Mouse (Mus musculus) brain, embryonic 18.5 days (tissue): Measurements from ENCODE around the gene Gm17660.

ENCODE experiments used
- DNase-seq: peaks from one replicate; pipeline ENCODE4 v3.0.0-alpha.2; 2012; ENCODE audit warnings: low read depth, low spot score

The Gm17660 gene

GRCm38 (mm10) chr5:104077508-104077907 is at the start of gene Gm17660:
Gene Gm17660, minus strand, starts transcription at chr5:104077608.
- DNase-seq, result no peak

GRCm38 (mm10) chr5:104126561-104127320 is 49.3 kb upstream of the Gm17660 start:
- no peak for DNase-seq

GRCm38 (mm10) chr5:104124016-104124658 is 46.7 kb upstream of the Gm17660 start:
- DNase-seq, result no peak

DNA sequence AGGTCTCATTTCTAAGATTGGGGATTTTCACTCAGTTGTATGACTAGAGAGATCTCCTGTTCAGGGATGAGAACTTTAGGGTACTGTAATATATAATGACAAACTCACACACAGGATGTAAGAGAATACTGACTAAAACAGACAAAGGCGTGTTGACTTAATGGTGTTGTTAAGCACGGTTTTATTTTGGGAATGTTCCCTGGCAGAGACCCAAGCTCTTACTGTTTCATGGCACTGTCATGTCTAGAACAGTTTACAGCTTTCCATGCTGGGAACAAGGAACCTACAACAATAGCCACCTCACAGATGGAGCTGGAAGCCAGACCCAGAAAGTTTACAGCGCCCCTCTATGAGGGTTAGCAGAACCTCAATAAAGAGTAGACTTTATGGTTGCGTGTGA is 38.5 kb upstream of the Gm17660 start:
- no peak for DNase-seq

DNA sequence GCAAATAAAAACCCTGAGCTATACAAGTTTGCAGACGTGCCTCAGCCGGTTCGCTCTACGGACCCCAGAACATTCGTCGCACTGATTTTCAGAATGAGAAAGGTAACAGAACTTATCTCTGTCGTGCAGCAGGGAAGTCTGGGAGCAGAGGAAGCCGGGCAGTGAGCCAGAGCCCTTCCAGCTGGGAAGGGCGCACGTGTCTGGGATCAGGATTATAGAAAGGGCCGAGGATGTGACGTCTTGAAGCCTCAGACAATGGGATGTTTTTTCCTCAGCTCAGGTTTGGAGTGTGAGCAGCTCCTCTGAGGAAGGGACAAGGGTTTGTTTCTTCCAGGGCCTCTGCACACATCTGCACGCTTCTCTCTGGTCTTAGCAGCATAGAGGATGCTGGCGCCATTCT is 37.7 kb upstream of the Gm17660 start:
- no peak for DNase-seq

DNA sequence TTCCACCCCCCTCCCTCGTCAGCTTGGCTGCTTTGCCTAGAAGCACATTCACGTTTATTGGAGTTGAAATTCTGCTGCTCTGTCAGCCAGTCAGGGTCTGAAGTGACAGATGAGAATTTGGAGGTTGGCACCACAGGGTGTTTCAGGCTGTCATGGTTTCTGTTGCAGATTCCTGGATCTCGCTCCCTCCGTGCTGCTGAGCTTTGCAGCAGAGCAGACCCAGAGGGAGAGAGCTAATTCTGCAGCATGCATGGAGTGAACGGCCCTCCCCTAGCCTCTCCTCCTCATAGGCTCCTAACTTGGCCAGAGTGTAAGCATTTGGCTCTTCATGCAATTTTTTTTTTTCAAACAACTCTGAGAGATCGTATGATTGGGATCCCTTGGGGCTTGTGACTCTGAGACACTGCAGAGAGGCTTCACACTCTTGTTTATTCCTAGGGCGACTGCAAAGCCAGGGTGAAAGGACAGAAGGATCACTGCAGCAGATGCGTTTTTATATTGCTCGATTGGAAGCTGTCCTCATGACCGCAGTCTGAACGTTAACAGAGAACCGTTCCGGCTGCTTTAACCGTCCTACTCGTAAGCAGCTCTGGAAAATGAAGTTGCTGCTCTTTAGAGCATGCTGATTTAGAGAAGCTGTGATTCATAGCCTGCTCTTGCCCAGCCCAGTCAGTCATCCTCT is 36.2 kb upstream of the Gm17660 start, which contains the start of gene Sparcl1:
Gene Sparcl1 (minus strand): TSS at position 243 of the 682 bp plus-strand sequence.
- DNase-seq, result peak; percentile 62

DNA sequence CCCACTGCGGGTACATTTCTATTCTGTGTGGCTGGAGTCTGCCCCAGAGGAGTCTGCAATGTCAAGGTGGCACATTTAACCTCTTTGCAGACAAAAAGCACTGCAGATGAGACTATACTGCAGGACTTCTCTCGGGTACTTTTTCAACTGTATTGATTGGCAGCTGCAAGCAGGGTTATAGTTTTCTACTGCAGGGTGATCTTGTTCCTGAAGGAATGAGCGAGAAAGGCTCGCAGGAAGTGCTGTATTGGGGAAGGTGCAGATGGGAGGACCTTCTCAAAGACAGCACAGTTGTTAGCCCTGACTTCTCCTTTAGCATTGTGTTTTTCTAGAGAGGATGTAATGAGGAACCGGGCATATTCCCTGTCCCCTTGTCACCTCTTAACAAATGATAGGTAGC is 35.1 kb upstream of the Gm17660 start:
- DNase-seq, result no peak

DNA sequence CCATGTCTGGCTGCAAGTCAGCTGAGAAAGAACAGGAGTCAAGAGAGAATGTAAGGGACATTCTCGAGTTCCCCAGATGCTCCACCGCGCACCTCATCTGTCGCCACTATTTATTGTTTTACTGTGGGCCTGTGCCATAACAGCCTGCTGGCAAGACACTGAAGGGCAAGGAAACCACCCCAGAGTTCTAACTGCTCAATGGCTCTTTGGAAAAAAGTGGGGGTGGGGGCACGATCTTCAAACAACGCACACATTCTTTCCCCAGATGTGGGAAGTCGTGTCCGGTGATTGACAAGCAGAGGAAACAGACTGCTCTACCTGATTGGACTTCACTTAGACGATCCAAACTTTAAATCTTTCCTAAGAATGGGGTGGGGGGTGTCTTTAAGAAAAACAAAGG is 34.6 kb upstream of the Gm17660 start:
- DNase-seq, result no peak

- DNase-seq, result peak; percentile 81
Measured at GRCm38 (mm10) chr5:104110171-104110920, 32.9 kb upstream of the Gm17660 start.

DNA sequence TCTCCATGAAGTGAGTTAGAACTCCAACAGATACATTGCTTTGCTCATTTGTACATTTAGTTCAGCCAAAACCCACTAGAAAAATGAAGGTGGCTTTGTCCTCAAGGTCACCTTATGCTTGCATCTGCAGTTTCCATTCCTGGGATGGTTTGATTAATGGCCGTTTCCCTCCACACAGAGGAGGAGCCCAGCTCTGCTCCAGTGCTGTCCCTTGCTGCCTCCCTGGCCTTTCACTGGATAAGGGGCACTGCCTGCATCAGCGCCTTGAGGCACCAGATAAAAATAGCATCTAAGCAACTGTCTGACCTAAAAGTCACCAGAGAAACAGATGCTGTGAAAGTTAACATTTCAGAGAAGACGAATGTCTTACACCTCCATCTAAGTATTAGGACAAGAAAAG is 32.1 kb upstream of the Gm17660 start:
- DNase-seq, result no peak

- DNase-seq, result no peak
Measured at GRCm38 (mm10) chr5:104108879-104109369, 31.5 kb upstream of the Gm17660 start.

GRCm38 (mm10) chr5:104108127-104108875 is 30.9 kb upstream of the Gm17660 start:
- no peak for DNase-seq

DNA sequence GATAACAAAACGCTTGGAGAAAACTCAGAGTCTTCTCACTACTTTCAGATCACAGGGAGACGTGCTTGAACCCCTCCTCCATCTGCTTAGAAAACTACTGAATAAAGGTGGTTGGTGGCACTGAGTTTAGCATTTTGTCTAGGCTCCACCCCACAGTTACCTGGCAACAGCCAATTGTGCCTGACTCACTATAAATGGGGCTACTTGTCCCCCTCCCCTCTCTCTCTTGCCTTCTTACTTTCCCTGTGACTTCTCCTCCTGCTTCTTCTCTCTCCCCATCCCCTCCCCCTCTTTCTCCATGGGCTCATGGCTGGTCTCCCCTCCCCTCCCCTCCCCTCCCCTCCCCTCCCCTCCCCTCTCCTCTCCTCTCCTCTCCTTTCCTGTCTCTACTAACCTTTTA is 26.7 kb upstream of the Gm17660 start:
- DNase-seq, result no peak

DNA sequence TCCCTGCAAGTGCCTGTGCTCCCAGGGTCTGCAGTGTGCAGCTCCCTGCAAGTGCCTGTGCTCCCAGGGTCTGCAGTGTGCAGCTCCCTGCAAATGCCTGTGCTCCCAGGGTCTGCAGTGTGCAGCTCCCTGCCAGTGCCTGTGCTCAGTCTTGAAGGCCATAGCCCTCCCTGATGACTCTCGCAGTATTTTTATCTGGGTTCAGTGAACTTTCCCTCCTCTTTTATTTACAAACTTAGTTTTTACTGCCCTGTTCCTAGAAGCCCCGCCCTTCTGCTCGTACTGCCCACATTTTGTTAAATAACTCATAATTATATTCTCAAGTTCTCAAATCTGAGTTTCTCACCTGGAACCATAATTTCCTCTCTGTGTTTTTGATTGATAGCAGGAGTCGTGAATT is 25.8 kb upstream of the Gm17660 start:
- no peak for DNase-seq

DNA sequence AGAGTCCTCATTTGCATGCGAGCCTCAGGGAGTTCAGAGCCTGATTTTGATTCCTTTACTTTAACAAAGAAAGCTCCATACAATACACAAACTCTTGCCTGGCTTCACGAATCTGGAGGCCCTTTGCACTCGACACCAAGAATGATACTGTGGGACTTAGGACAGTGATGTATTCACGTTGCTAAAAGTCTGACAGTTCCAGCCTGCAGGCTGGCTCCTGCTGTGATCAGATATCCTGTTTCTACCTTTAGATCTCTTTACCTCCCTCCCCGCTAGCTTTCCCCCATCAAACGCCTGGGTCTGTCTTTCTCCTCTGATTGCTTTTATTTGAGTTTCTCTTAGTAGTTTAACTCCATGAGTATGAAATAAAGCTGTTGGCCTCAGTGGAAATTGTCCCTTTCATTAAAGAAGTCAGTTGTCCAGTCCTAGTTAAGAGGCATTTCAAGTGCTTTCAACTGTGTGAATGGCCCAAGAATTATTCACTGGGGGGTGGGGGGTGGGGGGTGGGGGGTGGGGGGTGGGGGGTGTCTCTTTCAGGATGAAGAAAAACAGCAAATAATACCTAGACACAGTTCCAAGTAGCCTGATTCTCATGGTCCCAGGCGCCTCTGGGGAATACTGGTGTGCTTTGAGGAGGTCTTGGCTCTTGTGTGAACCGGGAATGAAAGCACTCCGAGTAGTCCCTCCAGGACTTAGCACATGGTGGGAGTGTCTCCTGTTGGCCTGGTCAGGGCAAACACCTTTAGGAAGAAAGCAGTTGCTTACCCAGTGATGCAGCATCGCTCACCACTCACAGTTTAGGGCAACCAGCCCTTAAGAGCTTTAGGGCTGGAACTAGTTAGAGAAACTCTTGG is 24.5 kb upstream of the Gm17660 start:
- DNase-seq, result no peak

DNA sequence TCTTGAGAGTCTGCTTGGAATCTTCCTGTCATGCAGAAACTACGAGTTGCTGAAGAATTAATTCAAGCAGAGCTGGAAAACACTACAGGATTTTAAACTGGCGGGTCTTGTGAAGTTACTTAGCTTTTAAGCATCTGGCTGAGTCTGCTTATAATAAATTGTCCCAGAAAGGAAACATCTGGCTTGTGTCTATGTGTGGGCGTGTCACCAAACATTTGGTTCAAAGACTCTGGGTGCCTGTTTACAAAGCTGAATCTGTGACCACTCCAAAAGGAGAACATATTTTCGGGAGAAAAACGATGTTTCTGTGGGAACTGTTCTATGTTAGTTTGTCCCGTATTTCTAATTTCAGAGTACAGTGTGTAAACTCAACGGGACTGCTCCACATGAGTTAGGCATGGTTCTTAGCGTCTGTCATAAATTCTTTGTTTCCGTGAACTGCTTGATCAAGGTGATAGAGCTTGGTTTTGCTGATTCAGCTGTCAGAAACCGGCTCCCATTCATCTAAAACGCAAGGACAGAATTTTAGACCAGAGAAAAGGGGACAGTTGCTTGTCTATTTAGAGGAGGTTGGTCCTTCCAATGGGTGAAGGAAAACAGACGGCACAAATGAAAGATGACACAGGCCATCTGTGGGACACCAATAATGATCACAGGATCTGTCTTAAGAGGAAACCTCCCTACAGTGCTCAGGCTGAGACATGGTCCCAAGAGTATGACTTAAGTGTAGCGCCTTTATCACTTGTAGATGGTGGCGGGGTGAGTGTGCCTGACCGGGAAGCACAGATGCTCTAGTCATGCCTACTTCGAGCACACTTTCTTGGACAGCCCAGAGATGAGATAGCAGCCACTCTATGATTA is 18.9 kb upstream of the Gm17660 start:
- DNase-seq, result no peak

DNA sequence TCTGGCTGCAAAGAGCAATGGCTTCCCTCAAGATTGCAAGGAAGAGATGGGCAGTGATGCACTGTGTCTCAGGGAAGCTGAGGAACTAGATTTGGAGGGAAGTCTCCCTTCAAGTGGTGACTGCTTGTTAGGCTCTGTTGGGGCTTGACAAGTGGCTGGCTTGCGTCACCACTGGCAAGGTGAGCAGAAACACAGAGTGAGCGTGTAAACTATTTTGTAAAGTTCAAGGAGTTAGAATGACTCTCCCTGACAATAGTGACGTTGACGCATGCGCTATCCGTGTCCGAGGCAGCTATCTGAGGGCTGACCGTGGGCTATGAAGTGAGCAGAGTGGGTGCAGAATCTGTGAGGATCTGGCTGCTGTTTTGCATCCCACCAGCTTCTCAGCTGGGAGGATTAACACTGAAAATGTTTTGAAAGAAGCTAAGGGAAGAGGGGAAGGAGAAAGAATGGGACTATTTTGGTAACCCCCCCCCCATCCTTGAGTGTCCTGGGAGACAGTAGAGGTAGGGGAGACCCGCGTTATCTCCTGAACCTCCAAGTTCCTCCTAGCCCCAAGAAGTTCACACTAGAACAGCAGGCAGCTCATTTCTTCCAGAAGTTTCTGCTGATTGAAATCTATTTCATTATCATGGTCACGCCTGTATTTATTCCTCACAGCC is 18.1 kb upstream of the Gm17660 start:
- no peak for DNase-seq

DNA sequence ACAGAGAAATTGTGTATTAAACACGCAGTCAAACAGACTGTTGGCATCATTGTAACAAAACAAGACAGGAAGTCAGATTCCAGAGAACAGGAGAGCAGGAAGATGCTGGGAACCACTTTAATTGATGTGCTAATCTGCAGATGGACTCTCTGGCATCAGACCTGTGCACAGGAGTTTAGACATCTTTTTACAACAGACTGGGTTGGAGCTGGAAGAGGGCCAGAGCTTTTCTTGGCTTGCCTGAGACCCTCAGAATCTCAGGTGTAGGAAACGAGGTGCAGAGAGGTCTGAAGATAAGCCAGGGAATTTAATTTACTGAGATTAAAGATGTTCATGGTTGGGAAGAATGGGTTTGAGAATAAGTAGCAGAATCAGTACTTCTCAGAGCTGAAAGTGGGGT is 12.3 kb upstream of the Gm17660 start:
- DNase-seq, result no peak

DNA sequence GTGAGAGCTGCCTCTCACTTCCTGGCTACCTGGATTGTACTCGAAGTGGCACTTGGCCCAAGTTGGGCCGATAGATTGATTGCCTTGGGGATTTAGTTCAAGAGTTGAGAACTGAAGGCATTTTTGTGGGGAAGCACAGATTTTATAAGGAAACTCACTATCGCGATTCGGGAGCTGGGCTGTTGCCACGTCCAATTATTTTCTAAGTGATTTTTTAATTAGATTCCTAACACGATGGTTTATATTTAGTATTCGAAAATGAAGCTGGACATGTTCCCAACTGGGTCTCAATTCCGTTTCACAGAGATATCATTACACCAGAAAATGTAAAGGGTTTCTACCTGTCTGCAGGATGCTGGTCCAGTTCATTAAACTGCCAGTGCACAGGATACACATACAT is 8.0 kb upstream of the Gm17660 start:
- DNase-seq, result no peak
